Mouse (Mus musculus): ENCODE measurements at regions not wholly inside any gene's neighbourhood (a gene's known extent, or its start where the extent isn't known, plus 50 kb on each side); places are given as distances from the start of the nearest gene placed in this dataset.

DNA sequence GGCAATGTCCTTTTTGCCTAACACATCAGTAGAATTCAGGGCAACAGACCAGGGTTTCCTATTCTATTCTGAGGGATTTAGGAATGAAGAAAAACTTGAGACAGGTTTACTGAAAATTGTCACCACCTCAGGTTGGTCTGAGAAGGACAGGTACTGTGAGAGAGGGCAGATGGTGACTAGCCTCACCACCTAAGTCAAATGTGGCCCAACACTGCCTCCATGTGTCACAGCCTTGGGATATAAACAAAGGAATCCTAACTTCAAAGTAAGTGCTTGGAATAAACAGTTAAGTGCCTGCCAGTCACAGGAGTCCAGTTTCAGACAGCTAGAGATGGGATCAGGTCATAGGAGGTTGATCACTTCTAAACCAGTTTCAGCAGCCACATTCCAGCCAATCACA is 281.3 kb upstream of the Irx4 start:
- TF ChIP-seq NELFE (IDR thresholded peaks at IDR 0.05; ENCODE audit: low read depth, low read length): no peak
- TF ChIP-seq MXI1 (IDR thresholded peaks at IDR 0.05; ENCODE audit: low read depth, low read length): no peak
- no peak for TF ChIP-seq POLR2A (IDR thresholded peaks at IDR 0.05; ENCODE audit: low read depth, low read length)
- no peak for TF ChIP-seq HCFC1 (IDR thresholded peaks at IDR 0.05; ENCODE audit: low read depth, low read length)
- no peak for TF ChIP-seq ELF1 (IDR thresholded peaks at IDR 0.05; ENCODE audit: low read depth, low read length)
- TF ChIP-seq TCF12 (IDR thresholded peaks at IDR 0.05; ENCODE audit: low read depth, low read length): no peak

Measured in CH12.LX (cell line).